In genomic region chr9:123518969-123519894, GRCm38 (mm10) we compare ENCODE assay signal across 13 mouse cellular contexts. TPM values are rescaled to one million over a fixed set of nuclear protein-coding genes. Genes with fewer than 3 reads are reported as not detected.
A peak's percentile ranks its signal among the peaks of the same experiment; 100 is the strongest.
DNase-seq lines count a peak whose midpoint lies in the region; ATAC-seq and TF ChIP-seq lines count a peak whose summit lies in the region.
"Had no signal": no experiment of that assay in that cellular context is flagged by ENCODE, and none has a peak within 500 bp of the region (broad histone marks: within the 10 kb centered on the region; RNA-seq: fewer than 3 reads in every experiment).

No protein-coding gene starts in this region.

- H3K9ac ChIP-seq in lung, postnatal 0 days (replicated peaks; ENCODE audit: low read depth) = no peak overlapping the region

- no peak for TF ChIP-seq CTCF in lung, postnatal 0 days (IDR thresholded peaks at IDR 0.05)
- no peak for TF ChIP-seq CTCF in left cerebral cortex, adult 2 months (IDR thresholded peaks at IDR 0.05)

- 0 out of 2 replicates have a peak, but pooled peaks have one; percentile 14 for TF ChIP-seq EP300 in lung, postnatal 0 days (IDR thresholded peaks at IDR 0.05)

- intact Hi-C loops in left cerebral cortex, adult 2 months (cut with DNase I) = no loop called here

- peaks cover 28% of the 10 kb centered on the region; the same call in 1 of the 2 replicates for H3K36me3 ChIP-seq in lung, postnatal 0 days (ENCODE audit: insufficient read depth, low read length)
- H3K36me3 ChIP-seq in midbrain, embryonic 10.5 days = peaks cover 63% of the 10 kb centered on the region

- no peak overlapping the region for H3K4me3 ChIP-seq in lung, postnatal 0 days (ENCODE audit: low read depth, low read length)
- H3K4me3 ChIP-seq in left cerebral cortex, adult 2 months = no peak overlapping the region
- H3K4me3 ChIP-seq in midbrain, embryonic 10.5 days = no peak overlapping the region

- peaks cover 3% of the 10 kb centered on the region; the same call in 1 of the 2 replicates for H3K4me1 ChIP-seq in lung, postnatal 0 days (ENCODE audit: insufficient read depth, low read depth, low read length)
- H3K4me1 ChIP-seq in midbrain, embryonic 10.5 days = no peaks in the 10 kb centered on the region

- 44% methylated on average over 13 of the region's 13 CpGs for WGBS in lung, postnatal 0 days
- WGBS in midbrain, embryonic 10.5 days = 93% methylated on average over 13 of the region's 13 CpGs

- no peaks in the 10 kb centered on the region for H3K9me3 ChIP-seq in lung, postnatal 0 days (ENCODE audit: low read length)
- H3K9me3 ChIP-seq in midbrain, embryonic 10.5 days (replicated peaks) = no peaks in the 10 kb centered on the region
- H3K9me3 ChIP-seq: G1E had no signal

- no peaks in the 10 kb centered on the region for H3K27me3 ChIP-seq in lung, postnatal 0 days (replicated peaks; ENCODE audit: insufficient read depth, low read length)
- H3K27me3 ChIP-seq in midbrain, embryonic 10.5 days (ENCODE audit: low read depth, poor library complexity, severe bottlenecking) = no peaks in the 10 kb centered on the region

- ATAC-seq in lung, postnatal 0 days = peak; percentile 88
- ATAC-seq in inflammation-experienced regulatory T-cells, adult 6 months = peak; percentile 91

- H3K27ac ChIP-seq in lung, postnatal 0 days (ENCODE audit: low read length) = peak overlapping the region; percentile 20; the same call in 1 of the 2 replicates
- H3K27ac ChIP-seq in left cerebral cortex, adult 2 months = no peak overlapping the region
- H3K27ac ChIP-seq in midbrain, embryonic 10.5 days (replicated peaks) = no peak overlapping the region

- peak; percentile 83 for DNase-seq in lung, postnatal 0 days (ENCODE audit: low spot score)
- DNase-seq in lung, postnatal 10 days = no peak
- peak; percentile 79 to 83 for DNase-seq in natural killer cell, adult 2 months (ENCODE audit: low spot score in 2 of 2)
- no peak for DNase-seq in left cerebral cortex, adult 2 months (ENCODE audit: extremely low spot score in 1 of 2, low spot score in 2 of 2)
- no peak for DNase-seq in kidney, postnatal 4 days
- DNase-seq in kidney, adult 8-10 months = no peak
- DNase-seq in midbrain, embryonic 10.5 days (ENCODE audit: low spot score) = no peak
- DNase-seq: adrenal gland, adult 2 months; cerebellum, adult 18-20 months; kidney, adult 2 months had no signal

- H3K4me2 ChIP-seq in lung, postnatal 0 days (replicated peaks; ENCODE audit: low read depth, low read length) = no peak overlapping the region
- H3K4me2 ChIP-seq: heart, embryonic 11.5 days had no signal

RNA-seq across cellular contexts. Expression of gene Sacm1l, which starts 10.3 kb away (rescaled TPM):
- polyA plus RNA-seq in lung, postnatal 0 days (2015; fragmentation: Nextera tagmentation; extraction: Ambion mirVana) = 38.6 and 41.2 TPM in 2 replicates
- polyA plus RNA-seq in inflammation-experienced regulatory T-cells, adult 6 months (2017; shearing (Covaris generic)) = 10 to 100 TPM; 40.9 to 64.1 (median 49.7) TPM
- 10 to 100 TPM; 62.2 to 62.3 TPM for total RNA-seq in left cerebral cortex, adult 2 months (2021)
- polyA plus RNA-seq in midbrain, embryonic 10.5 days (2016; fragmentation: Nextera tagmentation; extraction: Ambion mirVana) = 44.0 and 47.1 TPM in 2 replicates

RNA-seq across cellular contexts. Expression of gene Limd1, which starts 40.7 kb away (rescaled TPM):
- 56.3 and 61.9 TPM in 2 replicates for polyA plus RNA-seq in lung, postnatal 0 days (2015; fragmentation: Nextera tagmentation; extraction: Ambion mirVana)
- polyA plus RNA-seq in inflammation-experienced regulatory T-cells, adult 6 months (2017; shearing (Covaris generic)) = 10 to 100 TPM; 31.9 to 41.2 (median 36.2) TPM
- total RNA-seq in left cerebral cortex, adult 2 months (2021) = 1 to 10 TPM; 6.2 to 7.8 TPM
- polyA plus RNA-seq in midbrain, embryonic 10.5 days (2016; fragmentation: Nextera tagmentation; extraction: Ambion mirVana) = 50.1 and 51.6 TPM in 2 replicates

Comparison
In these comparisons a context has a peak if more than half of its experiments do, and no peak if none do; other contexts are left out.
1. DNase-seq: peak in lung, postnatal 0 days (single experiment) and natural killer cell, adult 2 months (2 of 2); none in lung, postnatal 10 days (single experiment), left cerebral cortex, adult 2 months (0 of 2), kidney, postnatal 4 days (0 of 2), kidney, adult 8-10 months (0 of 2) and midbrain, embryonic 10.5 days (single experiment).